Mouse (Mus musculus): ENCODE measurements around the gene Asz1. TPM values are rescaled to one million over a fixed set of nuclear protein-coding genes. Genes with fewer than 3 reads are reported as not detected.

Asz1 gene
- polyA plus RNA-seq, 1 experiment from 2014 or later = not detected

DNA sequence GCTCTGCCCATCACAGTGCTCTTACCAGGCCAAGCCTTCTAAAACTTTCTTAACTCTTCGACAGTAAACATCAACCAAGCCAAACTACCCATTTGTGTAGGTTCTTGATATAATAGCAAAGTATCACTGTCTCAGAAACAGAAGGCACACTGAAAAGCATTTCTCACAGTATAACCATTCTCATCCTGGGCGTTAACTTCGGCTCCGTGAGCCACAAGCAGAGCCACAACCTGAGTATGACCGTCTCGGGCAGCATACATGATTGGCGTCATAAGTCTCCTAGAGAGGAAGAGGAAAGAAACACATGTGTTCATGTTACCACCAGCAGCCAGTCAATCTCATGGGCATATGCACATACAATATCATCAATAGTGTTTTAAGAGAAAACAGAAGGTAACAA is 31.9 kb downstream of the Asz1 start:
- Histone ChIP-seq H3K27me3 (ENCODE audit: control insufficient read depth, insufficient read depth, low read length) (no peaks in the 10 kb centered on the region), H3K4me1 (replicated peaks; ENCODE audit: control insufficient read depth, insufficient read depth, low read length) (no peaks in the 10 kb centered on the region), H3K9ac (ENCODE audit: low read length) (no peak overlapping the region), H3K4me2 (ENCODE audit: low read depth, low read length, severe bottlenecking) (no peak overlapping the region), H3K36me3 (ENCODE audit: control insufficient read depth, insufficient read depth, low read length) (no peaks in the 10 kb centered on the region), H3K4me3 (ENCODE audit: low read depth, low read length) (no peak overlapping the region), H3K9me3 (ENCODE audit: control insufficient read depth, low read length) (no peaks in the 10 kb centered on the region), H3K27ac (ENCODE audit: low read depth, low read length) (no peak overlapping the region)
- WGBS = 91% methylated on average over 7 of the region's 7 CpGs
- ATAC-seq (replicated peaks; ENCODE audit: low FRiP score) = no peak
- no peak for DNase-seq (ENCODE audit: low spot score)

DNA sequence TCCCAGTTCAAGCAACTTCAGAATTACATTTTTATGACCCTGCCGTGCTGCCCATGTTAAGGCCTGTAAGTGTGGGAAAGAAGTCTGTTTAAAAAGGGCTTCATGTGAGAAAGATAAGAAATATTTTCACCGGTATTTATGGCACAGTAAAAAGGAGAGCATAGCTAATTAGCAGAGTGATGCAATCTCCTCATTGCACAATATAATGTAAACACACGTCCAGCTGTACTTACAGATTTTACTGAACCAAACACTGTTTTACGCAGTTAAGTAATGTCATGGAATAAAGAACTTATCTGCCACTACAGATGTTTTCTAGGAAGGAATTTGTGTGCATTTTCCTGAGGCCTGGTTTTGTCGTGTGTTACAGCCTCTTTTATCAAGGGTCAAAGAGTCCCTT is 32.3 kb downstream of the Asz1 start:
- Histone ChIP-seq H3K4me3 (ENCODE audit: low read depth, low read length) (no peak overlapping the region), H3K4me1 (replicated peaks; ENCODE audit: control insufficient read depth, insufficient read depth, low read length) (no peaks in the 10 kb centered on the region), H3K27ac (ENCODE audit: low read depth, low read length) (no peak overlapping the region), H3K9ac (ENCODE audit: low read length) (no peak overlapping the region), H3K4me2 (ENCODE audit: low read depth, low read length, severe bottlenecking) (no peak overlapping the region), H3K27me3 (ENCODE audit: control insufficient read depth, insufficient read depth, low read length) (no peaks in the 10 kb centered on the region), H3K36me3 (ENCODE audit: control insufficient read depth, insufficient read depth, low read length) (no peaks in the 10 kb centered on the region), H3K9me3 (ENCODE audit: control insufficient read depth, low read length) (no peaks in the 10 kb centered on the region)
- no peak for ATAC-seq (replicated peaks; ENCODE audit: low FRiP score)
- WGBS = 79% methylated on average over 5 of the region's 5 CpGs
- no peak for DNase-seq (ENCODE audit: low spot score)

DNA sequence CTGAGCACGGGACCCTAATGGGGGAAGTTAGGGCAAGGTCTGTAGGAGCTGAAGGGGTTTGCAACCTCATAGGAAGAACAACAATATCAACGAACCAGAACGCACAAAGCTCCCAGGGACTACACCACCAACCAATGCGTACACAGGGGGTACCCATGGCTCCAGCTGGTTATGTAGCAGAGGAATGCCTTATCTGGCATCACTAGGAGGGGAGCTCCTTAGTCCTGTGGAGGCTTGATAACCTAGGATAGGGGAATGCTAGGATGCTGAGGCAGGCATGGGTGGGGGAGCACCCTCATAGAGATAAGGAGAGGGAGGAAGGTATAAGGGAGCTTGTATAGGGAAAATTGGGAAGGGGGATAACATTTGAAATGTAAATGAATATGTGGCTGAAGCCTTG is 51.0 kb downstream of the Asz1 start:
- no peak for ATAC-seq (replicated peaks; ENCODE audit: low FRiP score)
- Histone ChIP-seq H3K4me1 (replicated peaks; ENCODE audit: control insufficient read depth, insufficient read depth, low read length) (no peaks in the 10 kb centered on the region), H3K4me3 (ENCODE audit: low read depth, low read length) (no peak overlapping the region)

DNA sequence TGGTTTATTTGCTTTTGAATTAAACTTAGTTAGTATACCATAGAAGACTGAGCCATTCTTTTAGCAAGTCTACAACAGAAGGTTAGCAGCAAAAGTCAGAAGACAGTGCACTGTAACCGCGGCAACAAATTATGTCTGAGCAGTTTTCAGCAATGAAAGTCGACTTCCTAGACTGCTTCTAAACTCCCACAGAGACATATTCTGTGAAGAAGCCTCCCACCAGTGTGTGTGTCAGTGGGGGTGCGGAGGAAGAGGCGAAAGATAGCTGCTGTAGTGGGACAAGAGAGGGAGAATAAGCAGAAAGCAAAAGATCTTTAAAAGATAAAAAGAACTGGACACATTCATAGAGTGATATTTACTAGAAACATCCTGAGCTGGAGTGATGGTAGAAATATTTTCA is 57.2 kb downstream of the Asz1 start:
- Histone ChIP-seq H3K27ac (ENCODE audit: low read depth, low read length) (no peak overlapping the region), H3K4me3 (ENCODE audit: low read depth, low read length) (no peak overlapping the region), H3K9ac (ENCODE audit: low read length) (no peak overlapping the region), H3K9me3 (ENCODE audit: control insufficient read depth, low read length) (no peaks in the 10 kb centered on the region), H3K27me3 (ENCODE audit: control insufficient read depth, insufficient read depth, low read length) (no peaks in the 10 kb centered on the region), H3K36me3 (ENCODE audit: control insufficient read depth, insufficient read depth, low read length) (no peaks in the 10 kb centered on the region), H3K4me2 (ENCODE audit: low read depth, low read length, severe bottlenecking) (no peak overlapping the region), H3K4me1 (replicated peaks; ENCODE audit: control insufficient read depth, insufficient read depth, low read length) (no peaks in the 10 kb centered on the region)
- DNase-seq (ENCODE audit: low spot score) (no peak), ATAC-seq (replicated peaks; ENCODE audit: low FRiP score) (no peak)
- WGBS = 78% methylated on average over 5 of the region's 5 CpGs

More for the DNA sequence above, 51.0 kb downstream of the Asz1 start:
- no peak for DNase-seq (ENCODE audit: low spot score)
- 90% methylated on average over 4 of the region's 4 CpGs for WGBS
- Histone ChIP-seq H3K9ac (ENCODE audit: low read length) (no peak overlapping the region), H3K9me3 (ENCODE audit: control insufficient read depth, low read length) (no peaks in the 10 kb centered on the region), H3K4me2 (ENCODE audit: low read depth, low read length, severe bottlenecking) (no peak overlapping the region), H3K27me3 (ENCODE audit: control insufficient read depth, insufficient read depth, low read length) (no peaks in the 10 kb centered on the region), H3K27ac (ENCODE audit: low read depth, low read length) (no peak overlapping the region), H3K36me3 (ENCODE audit: control insufficient read depth, insufficient read depth, low read length) (no peaks in the 10 kb centered on the region)

DNA sequence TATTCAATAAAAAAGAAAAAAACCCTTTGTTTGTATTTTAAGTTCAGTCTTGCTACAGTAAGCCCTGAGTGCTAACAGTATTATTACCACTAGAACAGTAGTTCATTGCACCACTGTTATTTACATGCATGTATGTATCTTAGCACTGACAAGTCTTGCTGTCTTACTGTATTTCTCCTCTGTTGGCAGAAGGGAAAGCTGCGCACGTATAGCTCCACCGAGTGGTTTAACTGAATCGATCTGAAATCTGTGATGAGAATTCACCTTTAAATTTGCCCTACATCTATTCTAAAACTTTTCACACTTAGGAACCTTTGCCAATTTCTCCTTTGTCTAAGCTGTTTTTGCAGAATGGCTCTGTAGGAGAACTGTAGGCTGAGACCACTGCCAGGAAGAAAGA is 64.6 kb downstream of the Asz1 start:
- Histone ChIP-seq H3K9me3 (ENCODE audit: control insufficient read depth, low read length) (no peaks in the 10 kb centered on the region), H3K27ac (ENCODE audit: low read depth, low read length) (no peak overlapping the region), H3K27me3 (ENCODE audit: control insufficient read depth, insufficient read depth, low read length) (no peaks in the 10 kb centered on the region), H3K4me1 (replicated peaks; ENCODE audit: control insufficient read depth, insufficient read depth, low read length) (no peaks in the 10 kb centered on the region), H3K9ac (ENCODE audit: low read length) (no peak overlapping the region), H3K4me2 (ENCODE audit: low read depth, low read length, severe bottlenecking) (no peak overlapping the region), H3K36me3 (ENCODE audit: control insufficient read depth, insufficient read depth, low read length) (no peaks in the 10 kb centered on the region), H3K4me3 (ENCODE audit: low read depth, low read length) (no peak overlapping the region)
- 93% methylated on average over 4 of the region's 4 CpGs for WGBS
- no peak for ATAC-seq (replicated peaks; ENCODE audit: low FRiP score)
- no peak for DNase-seq (ENCODE audit: low spot score)

DNA sequence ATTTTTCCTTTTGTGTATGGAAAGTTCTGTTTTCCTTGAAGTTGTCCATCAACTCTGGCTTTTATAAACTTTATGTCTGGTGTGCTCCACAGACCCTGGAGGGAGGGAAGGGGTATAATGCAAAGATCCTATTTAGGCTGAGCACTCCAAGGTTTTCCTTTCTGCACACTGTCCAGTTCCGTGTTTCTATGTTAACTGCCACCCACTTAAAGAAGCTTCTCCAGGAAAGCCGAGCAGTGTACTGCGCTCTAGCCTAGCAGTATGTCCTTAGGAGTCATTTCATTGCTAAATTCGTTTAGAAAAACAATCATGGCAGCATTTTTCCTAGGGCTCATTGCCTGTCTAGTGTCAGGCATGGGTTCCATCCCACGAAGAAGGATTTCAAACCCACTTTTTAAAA is 65.7 kb downstream of the Asz1 start:
- DNase-seq (ENCODE audit: low spot score) (no peak), ATAC-seq (replicated peaks; ENCODE audit: low FRiP score) (no peak)
- Histone ChIP-seq H3K27ac (ENCODE audit: low read depth, low read length) (no peak overlapping the region), H3K27me3 (ENCODE audit: control insufficient read depth, insufficient read depth, low read length) (no peaks in the 10 kb centered on the region), H3K4me3 (ENCODE audit: low read depth, low read length) (no peak overlapping the region), H3K9me3 (ENCODE audit: control insufficient read depth, low read length) (no peaks in the 10 kb centered on the region), H3K36me3 (ENCODE audit: control insufficient read depth, insufficient read depth, low read length) (no peaks in the 10 kb centered on the region), H3K4me2 (ENCODE audit: low read depth, low read length, severe bottlenecking) (no peak overlapping the region), H3K9ac (ENCODE audit: low read length) (no peak overlapping the region), H3K4me1 (replicated peaks; ENCODE audit: control insufficient read depth, insufficient read depth, low read length) (no peaks in the 10 kb centered on the region)
- 84% methylated on average over 5 of the region's 5 CpGs for WGBS

GRCm38 (mm10) chr6:18032271-18032670 is 76.6 kb downstream of the Asz1 start:
- 14% methylated on average over 6 of the region's 6 CpGs for WGBS
- DNase-seq (ENCODE audit: low spot score) = no peak
- no peak for ATAC-seq (replicated peaks; ENCODE audit: low FRiP score)
- H3K27ac ChIP-seq (ENCODE audit: low read depth, low read length) = no peak overlapping the region
- H3K4me3 ChIP-seq (ENCODE audit: low read depth, low read length) = peak overlapping the region; percentile 34
- H3K27me3 ChIP-seq (ENCODE audit: control insufficient read depth, insufficient read depth, low read length) = peaks cover 36% of the 10 kb centered on the region
- peaks cover 8% of the 10 kb centered on the region; the same call in 1 of the 2 replicates for H3K4me1 ChIP-seq (replicated peaks; ENCODE audit: control insufficient read depth, insufficient read depth, low read length)
- H3K9ac ChIP-seq (ENCODE audit: low read length) = no peak overlapping the region
- H3K4me2 ChIP-seq (ENCODE audit: low read depth, low read length, severe bottlenecking) = peak overlapping the region; percentile 85
- no peaks in the 10 kb centered on the region for H3K36me3 ChIP-seq (ENCODE audit: control insufficient read depth, insufficient read depth, low read length)
- H3K9me3 ChIP-seq (ENCODE audit: control insufficient read depth, low read length) = no peaks in the 10 kb centered on the region

DNA sequence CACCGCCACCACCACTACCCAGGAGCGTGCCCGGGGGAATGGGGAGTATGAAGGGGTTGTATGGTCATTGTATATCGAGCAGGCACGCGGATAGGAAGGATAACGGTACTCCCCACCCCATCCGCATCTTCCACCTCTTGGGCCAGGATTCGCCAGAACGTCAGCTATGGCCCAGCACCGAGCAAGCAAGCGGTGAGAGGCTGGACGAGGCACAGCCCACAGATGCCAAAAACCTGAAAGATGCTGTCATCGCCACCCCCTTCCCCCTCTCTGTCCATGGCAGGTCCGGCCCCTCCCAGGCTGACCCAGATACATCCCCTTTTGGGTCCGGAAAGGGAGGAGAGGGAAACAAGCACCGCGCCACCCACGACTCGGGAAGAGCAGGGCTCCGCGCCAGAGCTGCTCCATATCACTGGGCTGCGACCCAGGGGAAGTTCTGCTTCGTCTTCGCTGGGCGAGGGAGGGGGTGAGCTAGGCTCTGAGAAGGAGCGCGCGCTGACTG is 77.3 kb downstream of the Asz1 start:
- Histone ChIP-seq H3K9ac (ENCODE audit: low read length) (peak overlapping the region; percentile 35), H3K4me1 (replicated peaks; ENCODE audit: control insufficient read depth, insufficient read depth, low read length) (peaks cover 8% of the 10 kb centered on the region; the same call in 1 of the 2 replicates), H3K4me2 (ENCODE audit: low read depth, low read length, severe bottlenecking) (peak overlapping the region; percentile 85), H3K27ac (ENCODE audit: low read depth, low read length) (no peak overlapping the region), H3K4me3 (ENCODE audit: low read depth, low read length) (peak overlapping the region; percentile 34), H3K36me3 (ENCODE audit: control insufficient read depth, insufficient read depth, low read length) (no peaks in the 10 kb centered on the region), H3K27me3 (ENCODE audit: control insufficient read depth, insufficient read depth, low read length) (peaks cover 36% of the 10 kb centered on the region), H3K9me3 (ENCODE audit: control insufficient read depth, low read length) (no peaks in the 10 kb centered on the region)
- peak; percentile 54 for DNase-seq (ENCODE audit: low spot score)
- ATAC-seq (replicated peaks; ENCODE audit: low FRiP score) = peak; percentile 63
- under 1% methylated on average over 28 of the region's 29 CpGs for WGBS

DNA sequence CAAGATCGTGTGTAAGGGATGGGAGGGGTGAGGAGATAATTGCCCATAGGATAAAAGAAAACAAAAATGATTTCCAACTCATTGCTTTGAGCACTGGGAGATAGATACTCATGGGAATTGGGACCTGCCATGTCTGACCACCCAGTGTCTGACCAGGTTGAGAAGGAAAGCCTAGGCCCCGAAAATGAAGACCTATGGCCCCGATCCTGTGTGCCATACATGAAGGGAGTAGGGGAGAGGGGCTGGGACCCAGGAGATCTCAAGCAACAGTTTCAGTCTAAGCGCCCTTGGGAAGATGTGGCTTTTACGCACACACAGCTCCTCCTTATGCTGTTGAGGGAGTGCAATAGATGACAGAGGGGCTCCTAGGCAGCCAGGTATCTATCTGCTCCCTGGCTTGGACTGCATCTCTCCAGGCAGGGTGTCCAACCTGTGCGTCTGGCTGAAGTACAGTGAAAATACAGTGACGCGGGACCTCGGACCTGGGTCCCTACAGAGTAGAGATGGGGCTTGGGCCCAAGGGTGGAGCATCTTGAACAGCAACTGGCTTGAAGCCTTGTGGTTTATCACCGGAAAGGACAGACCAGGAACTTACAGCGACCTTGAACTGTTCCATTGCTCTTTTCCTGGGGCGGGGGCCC is 77.9 kb downstream of the Asz1 start:
- peak; percentile 53 for DNase-seq (ENCODE audit: low spot score)
- Histone ChIP-seq H3K27ac (ENCODE audit: low read depth, low read length) (no peak overlapping the region), H3K9me3 (ENCODE audit: control insufficient read depth, low read length) (no peaks in the 10 kb centered on the region), H3K4me1 (replicated peaks; ENCODE audit: control insufficient read depth, insufficient read depth, low read length) (peaks cover 8% of the 10 kb centered on the region; the same call in 1 of the 2 replicates), H3K9ac (ENCODE audit: low read length) (no peak overlapping the region), H3K4me3 (ENCODE audit: low read depth, low read length) (peak overlapping the region; percentile 34), H3K4me2 (ENCODE audit: low read depth, low read length, severe bottlenecking) (peak overlapping the region; percentile 85), H3K27me3 (ENCODE audit: control insufficient read depth, insufficient read depth, low read length) (peaks cover 36% of the 10 kb centered on the region), H3K36me3 (ENCODE audit: control insufficient read depth, insufficient read depth, low read length) (no peaks in the 10 kb centered on the region)
- no peak; the same call in 1 of the 2 replicates for ATAC-seq (replicated peaks; ENCODE audit: low FRiP score)
- 10% methylated on average over 12 of the region's 12 CpGs for WGBS

Data from forebrain, embryonic 11.5 days (tissue).